Mouse (Mus musculus): Measurements from ENCODE around the gene Rbks.
A peak's percentile ranks its signal among the peaks of the same experiment; 100 is the strongest.
"Not testable (repeated sequence)": the region's sequence is repeated elsewhere in the genome, so short reads cannot be mapped to it uniquely, and the experiment has no call there.

Rbks gene

GRCm38 (mm10) chr5:31627117-31627516, 70.3 kb downstream of the Rbks start:
- DNase-seq (ENCODE audit: low read depth): no peak

DNA sequence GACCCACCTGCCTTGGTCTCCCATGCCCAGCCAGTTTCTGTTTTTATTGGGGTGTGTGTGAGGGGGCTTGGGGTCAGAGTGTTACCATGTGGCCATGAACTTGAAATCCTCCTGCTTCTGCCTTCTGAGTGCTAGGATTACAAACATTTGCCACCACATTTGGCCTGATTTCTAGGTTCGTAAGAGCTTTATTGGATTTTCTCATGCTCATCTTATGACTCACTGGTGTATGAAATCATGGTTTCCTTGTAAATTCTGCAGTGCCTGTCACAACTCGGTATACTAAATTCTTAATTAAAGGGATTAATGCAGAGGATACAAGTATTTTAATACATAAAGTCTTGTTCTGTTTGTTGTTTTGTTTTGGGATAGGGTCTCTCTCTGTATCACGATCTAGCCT, 77.1 kb downstream of the Rbks start:
- DNase-seq (ENCODE audit: low read depth): no peak

GRCm38 (mm10) chr5:31614339-31615025, 82.9 kb downstream of the Rbks start:
- peak; percentile 78 for DNase-seq (ENCODE audit: low read depth)

DNA sequence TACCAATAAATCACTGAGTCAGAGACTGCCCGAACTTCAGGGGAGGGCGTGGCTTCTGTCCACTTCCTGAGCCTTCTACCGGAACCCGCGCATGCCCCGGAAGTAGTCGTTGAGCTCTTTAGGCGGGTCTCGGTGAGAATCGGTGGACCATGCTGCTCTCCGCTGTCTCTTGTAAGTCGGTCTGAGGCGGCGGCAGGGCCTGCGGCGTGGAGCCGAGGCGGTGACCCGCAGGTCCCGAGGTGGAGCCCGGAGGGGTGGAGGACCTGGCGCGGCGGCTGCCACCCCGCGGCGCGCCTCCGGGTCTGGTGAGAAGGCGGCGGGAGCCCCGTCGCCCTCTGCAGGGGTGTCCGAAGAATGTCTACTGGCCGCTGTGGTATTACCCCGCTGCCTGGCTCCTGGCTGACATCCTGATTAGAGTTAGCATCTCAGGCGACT, 83.6 kb downstream of the Rbks start:
- peak; percentile 93 for DNase-seq (ENCODE audit: low read depth)

DNA sequence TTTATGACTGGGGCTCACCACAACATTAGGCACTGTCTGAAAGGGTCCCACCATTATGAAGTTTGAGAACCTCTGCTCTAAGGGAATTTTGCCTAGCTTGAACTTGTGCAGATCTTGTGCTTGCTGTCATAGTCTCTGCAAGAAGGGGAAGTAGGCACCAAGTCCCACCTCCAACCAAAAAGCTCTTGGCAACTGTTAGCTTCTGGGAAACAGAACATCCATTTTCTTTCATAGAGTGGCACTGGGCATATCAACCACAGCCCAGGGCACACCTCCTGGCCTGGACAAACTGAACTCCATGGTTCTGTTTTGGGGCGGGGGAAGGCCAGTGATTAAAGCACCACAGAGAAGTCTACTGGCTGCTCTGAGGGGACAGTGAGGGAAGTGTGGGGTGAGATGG, 86.2 kb downstream of the Rbks start:
- DNase-seq (ENCODE audit: low read depth): no peak

GRCm38 (mm10) chr5:31610376-31611086, 86.9 kb downstream of the Rbks start:
- DNase-seq (ENCODE audit: low read depth): no peak

DNA sequence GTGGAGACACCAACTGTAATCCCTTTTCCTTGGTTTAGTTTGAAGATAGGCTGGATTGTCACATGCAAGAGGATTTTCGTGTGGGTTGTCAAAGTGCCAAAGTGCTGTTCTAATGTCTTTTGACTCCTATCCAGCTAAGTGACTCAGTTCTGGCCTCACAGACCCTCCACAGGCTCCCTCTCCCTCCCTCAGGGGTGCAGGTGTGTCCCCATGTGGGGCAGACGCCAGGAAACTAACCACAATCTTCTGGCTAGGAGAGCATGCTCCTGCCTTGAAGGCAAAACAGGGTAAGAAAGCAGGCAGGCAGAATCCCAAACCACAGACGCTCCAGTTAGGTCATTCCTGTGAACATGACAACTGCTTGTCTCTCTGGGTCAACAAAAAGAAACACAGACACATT, 91.3 kb downstream of the Rbks start:
- peak; percentile 34 for DNase-seq (ENCODE audit: low read depth)

DNA sequence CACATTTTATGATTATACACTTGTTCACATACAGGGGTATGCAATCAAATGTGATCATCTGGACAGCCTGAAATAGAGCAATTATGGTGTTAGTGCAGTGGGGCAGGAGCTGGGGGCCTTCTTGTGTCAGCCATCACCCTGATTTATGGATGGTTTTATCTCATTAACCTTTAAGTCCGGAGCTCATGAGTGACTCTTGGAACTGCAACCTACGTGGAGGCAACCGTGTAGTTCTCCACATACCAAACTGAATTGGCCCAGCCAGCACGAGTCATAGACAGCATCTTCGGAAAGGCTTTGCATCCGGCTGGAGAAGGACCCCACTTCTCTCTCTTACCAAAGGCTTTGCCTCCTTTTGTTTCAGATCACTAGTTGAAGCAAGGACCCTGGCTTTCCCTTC, 93.7 kb downstream of the Rbks start:
- no peak for DNase-seq (ENCODE audit: low read depth)

- DNase-seq (ENCODE audit: low read depth): peak; percentile 96
Measured at GRCm38 (mm10) chr5:31602377-31602776, 95.0 kb downstream of the Rbks start.

GRCm38 (mm10) chr5:31601162-31601722, 96.2 kb downstream of the Rbks start:
- DNase-seq (ENCODE audit: low read depth): no peak

DNA sequence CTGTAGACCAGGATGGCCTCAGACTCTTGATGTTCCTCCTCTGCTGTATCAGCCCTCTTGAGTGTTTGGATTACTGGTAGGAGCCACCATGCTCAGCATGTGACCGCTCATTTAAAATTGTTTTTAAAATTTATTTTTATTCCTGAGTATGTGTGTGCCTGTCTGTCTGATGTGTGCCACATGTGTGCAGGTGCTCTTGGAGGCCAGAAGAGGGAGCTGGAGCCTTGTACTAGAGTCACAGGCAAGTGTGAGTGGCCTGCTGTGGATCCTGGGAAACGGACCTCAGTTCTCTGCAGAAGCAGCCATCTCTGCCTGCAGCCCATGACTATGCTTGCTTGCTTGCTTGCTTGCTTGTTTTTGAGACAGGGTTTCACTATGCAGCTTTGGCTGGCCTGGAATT, 98.3 kb downstream of the Rbks start:
- peak; percentile 80 for DNase-seq (ENCODE audit: low read depth)

DNA sequence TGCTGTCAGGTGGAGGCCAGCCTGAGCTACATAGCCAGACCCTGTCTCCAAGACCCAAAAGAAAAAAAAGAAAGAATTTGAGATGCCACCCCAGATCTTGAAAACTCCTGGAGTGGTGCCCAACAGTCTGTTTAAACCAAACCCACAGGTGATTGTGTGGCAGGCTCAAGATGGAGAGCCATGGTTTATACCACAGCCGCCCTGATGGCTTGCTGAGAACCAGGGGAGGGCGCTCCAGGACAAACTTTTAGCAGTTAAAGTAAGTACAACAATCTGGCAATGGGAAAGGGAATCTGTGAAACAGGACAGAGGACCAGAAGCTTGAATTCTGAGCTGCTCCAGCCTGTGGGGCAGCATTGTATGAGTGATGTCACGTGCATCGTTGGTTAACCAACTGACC, 98.8 kb downstream of the Rbks start:
- peak; percentile 89 for DNase-seq (ENCODE audit: low read depth)

DNA sequence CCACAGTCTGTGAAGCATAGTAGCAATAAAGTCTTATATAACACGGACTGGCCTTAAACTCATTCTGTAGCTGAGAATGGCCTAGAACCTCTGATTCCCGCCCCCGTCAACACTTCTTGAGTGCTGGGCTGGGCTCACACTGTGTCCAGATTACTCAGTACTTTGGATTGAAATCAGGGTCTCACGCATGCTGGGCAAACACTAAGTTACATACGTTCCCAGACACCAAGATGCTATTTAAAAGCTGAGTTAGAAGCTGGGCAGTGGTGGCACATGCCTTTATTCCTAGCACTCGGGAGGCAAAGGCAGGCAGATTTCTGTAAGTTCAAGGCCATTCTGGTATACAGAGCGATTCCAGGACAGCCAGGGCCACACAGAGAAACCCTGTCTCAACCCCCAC, 99.3 kb downstream of the Rbks start:
- DNase-seq (ENCODE audit: low read depth): no peak

DNA sequence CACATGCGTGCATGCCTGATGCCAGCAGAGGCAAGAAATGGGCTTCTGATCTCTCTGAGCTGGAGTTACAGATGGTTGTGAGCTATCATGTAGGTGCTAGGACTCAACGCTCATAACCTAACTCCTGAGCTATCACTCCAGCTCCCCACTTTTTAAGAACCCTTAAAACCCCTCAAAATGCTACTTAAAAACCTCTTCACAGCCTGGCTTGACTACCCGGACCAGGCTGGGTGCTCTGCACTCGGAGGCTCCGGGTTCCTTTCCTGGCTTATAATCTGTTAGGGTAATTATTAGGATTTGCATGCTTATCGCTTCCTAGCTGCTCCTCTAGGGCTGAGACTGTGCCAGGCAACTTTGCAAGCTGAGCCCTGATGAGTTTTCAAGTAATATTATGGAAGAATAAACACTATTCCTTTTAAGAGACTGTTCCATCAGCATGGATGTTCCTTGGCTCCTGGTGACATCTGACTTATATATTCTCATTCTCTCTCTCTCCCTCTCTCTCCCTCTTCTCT, 99.9 kb downstream of the Rbks start:
- DNase-seq (ENCODE audit: low read depth): peak; percentile 32

DNA sequence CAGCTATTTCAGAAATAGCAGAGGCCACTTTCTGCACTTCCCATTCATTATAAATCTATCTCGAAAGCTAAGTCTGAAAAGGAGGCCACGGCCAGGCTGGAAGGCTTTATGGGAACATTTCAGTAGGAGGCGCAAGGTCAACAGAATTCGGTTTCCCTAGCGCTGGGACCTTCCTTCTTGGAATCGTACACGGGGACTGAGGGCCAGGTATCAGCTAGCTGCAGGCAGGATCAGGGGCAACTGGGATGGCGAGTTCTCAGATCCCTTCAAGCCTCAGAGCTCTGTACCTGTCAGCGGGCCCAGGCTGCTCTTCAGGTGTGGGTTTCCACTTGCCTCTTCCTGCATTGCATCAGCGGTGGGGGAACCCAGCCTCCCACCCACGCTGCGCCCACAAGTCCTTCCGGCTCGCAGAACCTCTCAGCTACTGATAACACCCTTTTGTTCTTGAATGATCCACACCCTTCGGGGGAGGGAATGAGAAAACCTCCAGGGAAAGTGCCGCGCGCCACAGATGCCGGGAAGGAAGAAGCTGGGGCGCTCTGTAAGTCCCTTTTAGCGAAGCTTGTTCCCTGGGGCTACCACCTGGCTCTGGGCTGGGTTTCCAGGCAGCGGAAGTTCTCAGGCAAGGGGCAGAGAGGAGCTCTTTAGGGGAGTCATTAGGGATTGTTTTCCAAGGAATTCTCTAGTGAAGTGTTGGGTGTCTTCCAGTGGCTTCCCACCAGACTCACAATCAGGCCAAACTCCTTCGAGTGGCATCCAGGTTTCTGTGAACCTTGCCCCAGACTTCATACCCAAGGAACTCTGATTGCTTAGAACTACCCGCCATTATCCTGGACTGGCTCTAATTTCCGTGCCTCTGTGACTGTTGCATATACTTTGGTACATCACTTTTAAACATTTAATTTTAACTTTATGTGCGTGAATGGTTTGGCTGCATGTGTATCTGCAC, 100.7 kb downstream of the Rbks start, which contains the start of gene Mrpl33:
Gene Mrpl33 (plus strand): TSS at position 455 of the 949 bp plus-strand sequence.
- peak; percentile 73 for DNase-seq (ENCODE audit: low read depth)

GRCm38 (mm10) chr5:31595868-31596267, 101.6 kb downstream of the Rbks start:
- DNase-seq (ENCODE audit: low read depth): no peak

DNA sequence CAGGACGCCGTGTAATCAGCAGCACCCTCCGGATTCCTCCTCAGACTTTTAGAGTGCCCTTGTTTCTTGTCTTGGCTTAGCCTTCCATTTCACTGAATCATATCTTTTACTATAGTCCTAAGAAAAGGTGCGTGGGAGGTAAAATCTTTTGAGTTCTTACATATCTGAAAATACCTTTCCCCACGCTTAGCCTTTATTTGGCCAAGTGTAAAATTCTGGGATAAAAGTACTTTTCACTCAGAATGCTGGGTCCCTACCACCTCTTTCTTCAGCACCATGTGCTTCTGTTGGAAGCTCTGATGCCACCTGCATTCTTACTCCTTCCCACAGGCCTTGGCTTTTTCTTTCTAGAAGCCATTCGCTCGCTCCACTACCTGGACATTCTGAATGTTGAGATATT, 106.3 kb downstream of the Rbks start:
- no peak for DNase-seq (ENCODE audit: low read depth)

- no peak for DNase-seq (ENCODE audit: low read depth)
Measured at GRCm38 (mm10) chr5:31589711-31590319, 107.6 kb downstream of the Rbks start.

DNA sequence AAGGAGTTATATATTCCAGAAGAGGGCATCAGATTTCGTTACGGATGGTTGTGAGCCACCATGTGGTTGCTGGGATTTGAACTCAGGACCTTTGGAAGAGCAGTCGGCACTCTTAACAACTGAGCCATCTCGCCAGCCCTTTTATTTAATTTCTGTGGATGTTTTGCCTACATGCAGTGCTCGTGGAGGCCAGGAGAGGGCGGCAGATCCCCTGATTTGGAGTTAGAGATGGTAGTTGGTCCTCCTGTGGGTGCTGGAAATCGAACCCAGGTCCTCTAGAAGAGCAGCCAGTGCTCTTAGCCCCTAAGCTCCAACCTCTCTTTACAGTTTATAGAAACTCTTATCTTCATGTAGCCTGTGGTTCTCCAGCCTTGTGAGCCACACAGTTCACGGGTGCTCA, 108.8 kb downstream of the Rbks start:
- DNase-seq (ENCODE audit: low read depth): not testable (repeated sequence)

- DNase-seq (ENCODE audit: low read depth): no peak
Measured at GRCm38 (mm10) chr5:31588016-31588415, 109.4 kb downstream of the Rbks start.

- DNase-seq (ENCODE audit: low read depth): no peak
Measured at GRCm38 (mm10) chr5:31585526-31585925, 111.9 kb downstream of the Rbks start.

All from 416B (cell line).